Mouse (Mus musculus): ENCODE measurements around the gene Cactin. TPM values are rescaled to one million over a fixed set of nuclear protein-coding genes. Genes with fewer than 3 reads are reported as not detected.
A peak's percentile ranks its signal among the peaks of the same experiment; 100 is the strongest.

The Cactin gene
- polyA plus RNA-seq, 1 experiment from 2014 or later = 49.9 TPM

GRCm38 (mm10) chr10:81336558-81336957, 15.7 kb downstream of the Cactin start:
- H3K4me2 ChIP-seq = no peak overlapping the region
- no peak overlapping the region for H3K4me3 ChIP-seq (ENCODE audit: low read depth, low read length)
- 95% methylated on average over 4 of the region's 4 CpGs for WGBS
- H3K36me3 ChIP-seq (ENCODE audit: control insufficient read depth, insufficient read depth, low read length) = no peaks in the 10 kb centered on the region; the same call in 1 of the 2 replicates
- no peaks in the 10 kb centered on the region for H3K9me3 ChIP-seq (ENCODE audit: control insufficient read depth, low read length)
- no peak overlapping the region for H3K27ac ChIP-seq (ENCODE audit: low read depth, low read length)
- peaks cover 27% of the 10 kb centered on the region for H3K4me1 ChIP-seq (replicated peaks; ENCODE audit: control insufficient read depth, insufficient read depth, low read length)
- DNase-seq (ENCODE audit: low spot score) = no peak
- no peak overlapping the region for H3K9ac ChIP-seq (ENCODE audit: low read depth, low read length)
- no peak for ATAC-seq (replicated peaks; ENCODE audit: low FRiP score)
- peaks cover 27% of the 10 kb centered on the region for H3K27me3 ChIP-seq (replicated peaks; ENCODE audit: control insufficient read depth, insufficient read depth, low read length)

- Histone ChIP-seq H3K9ac (ENCODE audit: low read depth, low read length) (no peak overlapping the region), H3K4me3 (ENCODE audit: low read depth, low read length) (no peak overlapping the region), H3K27ac (ENCODE audit: low read depth, low read length) (no peak overlapping the region), H3K4me2 (no peak overlapping the region), H3K36me3 (ENCODE audit: control insufficient read depth, insufficient read depth, low read length) (no peaks in the 10 kb centered on the region), H3K4me1 (replicated peaks; ENCODE audit: control insufficient read depth, insufficient read depth, low read length) (peaks cover 23% of the 10 kb centered on the region), H3K9me3 (ENCODE audit: control insufficient read depth, low read length) (no peaks in the 10 kb centered on the region), H3K27me3 (replicated peaks; ENCODE audit: control insufficient read depth, insufficient read depth, low read length) (peaks cover 42% of the 10 kb centered on the region)
- peak; percentile 53; the same call in 1 of the 2 replicates for ATAC-seq (replicated peaks; ENCODE audit: low FRiP score)
- no peak for DNase-seq (ENCODE audit: low spot score)
- WGBS = 40% methylated on average over 17 of the region's 17 CpGs
Observed at GRCm38 (mm10) chr10:81340551-81341332, 19.8 kb downstream of the Cactin start.

GRCm38 (mm10) chr10:81341333-81341949, 20.5 kb downstream of the Cactin start:
- H3K36me3 ChIP-seq (ENCODE audit: control insufficient read depth, insufficient read depth, low read length) = no peaks in the 10 kb centered on the region
- H3K9me3 ChIP-seq (ENCODE audit: control insufficient read depth, low read length) = no peaks in the 10 kb centered on the region
- peaks cover 22% of the 10 kb centered on the region for H3K4me1 ChIP-seq (replicated peaks; ENCODE audit: control insufficient read depth, insufficient read depth, low read length)
- DNase-seq (ENCODE audit: low spot score) = peak; percentile 75
- no peak overlapping the region for H3K9ac ChIP-seq (ENCODE audit: low read depth, low read length)
- no peak overlapping the region for H3K4me3 ChIP-seq (ENCODE audit: low read depth, low read length)
- no peak overlapping the region for H3K27ac ChIP-seq (ENCODE audit: low read depth, low read length)
- no peak overlapping the region for H3K4me2 ChIP-seq
- ATAC-seq (replicated peaks; ENCODE audit: low FRiP score) = no peak
- 30% methylated on average over 16 of the region's 16 CpGs for WGBS
- H3K27me3 ChIP-seq (replicated peaks; ENCODE audit: control insufficient read depth, insufficient read depth, low read length) = peaks cover 44% of the 10 kb centered on the region

GRCm38 (mm10) chr10:81342686-81343505, 22.0 kb downstream of the Cactin start, which contains the start of gene Gipc3:
Gipc3 (minus strand) TSS chr10:81343266.
- Histone ChIP-seq H3K9ac (ENCODE audit: low read depth, low read length) (peak within 1 kb of the TSS; percentile 39; the same call in 1 of the 2 replicates), H3K27me3 (replicated peaks; ENCODE audit: control insufficient read depth, insufficient read depth, low read length) (peaks cover 38% of the 10 kb centered on the region), H3K4me3 (ENCODE audit: low read depth, low read length) (peak within 1 kb of the TSS; percentile 51), H3K36me3 (ENCODE audit: control insufficient read depth, insufficient read depth, low read length) (peaks cover 4% of the 10 kb centered on the region; the same call in 1 of the 2 replicates), H3K4me2 (peak within 1 kb of the TSS; percentile 74), H3K4me1 (replicated peaks; ENCODE audit: control insufficient read depth, insufficient read depth, low read length) (peaks cover 32% of the 10 kb centered on the region), H3K27ac (ENCODE audit: low read depth, low read length) (no peak within 1 kb of the TSS), H3K9me3 (ENCODE audit: control insufficient read depth, low read length) (no peaks in the 10 kb centered on the region)
- ATAC-seq (replicated peaks; ENCODE audit: low FRiP score) = no peak
- DNase-seq (ENCODE audit: low spot score) = no peak
- WGBS = 4% methylated on average over 66 of the region's 67 CpGs

- DNase-seq (ENCODE audit: low spot score) (no peak), ATAC-seq (replicated peaks; ENCODE audit: low FRiP score) (no peak)
- H3K4me2 ChIP-seq = no peak overlapping the region
- no peak overlapping the region for H3K4me3 ChIP-seq (ENCODE audit: low read depth, low read length)
- peaks cover 4% of the 10 kb centered on the region; the same call in 1 of the 2 replicates for H3K36me3 ChIP-seq (ENCODE audit: control insufficient read depth, insufficient read depth, low read length)
- peaks cover 31% of the 10 kb centered on the region for H3K27me3 ChIP-seq (replicated peaks; ENCODE audit: control insufficient read depth, insufficient read depth, low read length)
- no peak overlapping the region for H3K27ac ChIP-seq (ENCODE audit: low read depth, low read length)
- peaks cover 45% of the 10 kb centered on the region for H3K4me1 ChIP-seq (replicated peaks; ENCODE audit: control insufficient read depth, insufficient read depth, low read length)
- WGBS = 49% methylated on average over 8 of the region's 8 CpGs
- H3K9ac ChIP-seq (ENCODE audit: low read depth, low read length) = no peak overlapping the region
- H3K9me3 ChIP-seq (ENCODE audit: control insufficient read depth, low read length) = no peaks in the 10 kb centered on the region
Observed at GRCm38 (mm10) chr10:81344421-81345161, 23.7 kb downstream of the Cactin start.

GRCm38 (mm10) chr10:81345162-81345534, 24.2 kb downstream of the Cactin start:
- Histone ChIP-seq H3K9me3 (ENCODE audit: control insufficient read depth, low read length) (no peaks in the 10 kb centered on the region), H3K36me3 (ENCODE audit: control insufficient read depth, insufficient read depth, low read length) (peaks cover 4% of the 10 kb centered on the region; the same call in 1 of the 2 replicates), H3K9ac (ENCODE audit: low read depth, low read length) (no peak overlapping the region), H3K27ac (ENCODE audit: low read depth, low read length) (no peak overlapping the region), H3K27me3 (replicated peaks; ENCODE audit: control insufficient read depth, insufficient read depth, low read length) (peaks cover 31% of the 10 kb centered on the region), H3K4me2 (no peak overlapping the region), H3K4me1 (replicated peaks; ENCODE audit: control insufficient read depth, insufficient read depth, low read length) (peaks cover 47% of the 10 kb centered on the region), H3K4me3 (ENCODE audit: low read depth, low read length) (no peak overlapping the region)
- 73% methylated on average over 4 of the region's 4 CpGs for WGBS
- ATAC-seq (replicated peaks; ENCODE audit: low FRiP score) = no peak
- DNase-seq (ENCODE audit: low spot score) = no peak

GRCm38 (mm10) chr10:81346453-81347067, 25.7 kb downstream of the Cactin start:
- H3K27me3 ChIP-seq (replicated peaks; ENCODE audit: control insufficient read depth, insufficient read depth, low read length) = peaks cover 27% of the 10 kb centered on the region
- H3K9me3 ChIP-seq (ENCODE audit: control insufficient read depth, low read length) = no peaks in the 10 kb centered on the region
- peak overlapping the region; percentile 35 for H3K4me3 ChIP-seq (ENCODE audit: low read depth, low read length)
- ATAC-seq (replicated peaks; ENCODE audit: low FRiP score) (peak; percentile 8; the same call in 1 of the 2 replicates), DNase-seq (ENCODE audit: low spot score) (peak; percentile 80)
- H3K36me3 ChIP-seq (ENCODE audit: control insufficient read depth, insufficient read depth, low read length) = peaks cover 4% of the 10 kb centered on the region; the same call in 1 of the 2 replicates
- 9% methylated on average over 55 of the region's 55 CpGs for WGBS
- peak overlapping the region; percentile 7 for H3K9ac ChIP-seq (ENCODE audit: low read depth, low read length)
- peaks cover 43% of the 10 kb centered on the region for H3K4me1 ChIP-seq (replicated peaks; ENCODE audit: control insufficient read depth, insufficient read depth, low read length)
- no peak overlapping the region for H3K27ac ChIP-seq (ENCODE audit: low read depth, low read length)
- peak overlapping the region; percentile 69 for H3K4me2 ChIP-seq
